Mouse (Mus musculus): ENCODE measurements around the gene Gm42906. TPM values are rescaled to one million over a fixed set of nuclear protein-coding genes. Genes with fewer than 3 reads are reported as not detected.
A peak's percentile ranks its signal among the peaks of the same experiment; 100 is the strongest.

Gene Gm42906
- polyA plus RNA-seq, 1 experiment from 2014 or later, result not detected

DNA sequence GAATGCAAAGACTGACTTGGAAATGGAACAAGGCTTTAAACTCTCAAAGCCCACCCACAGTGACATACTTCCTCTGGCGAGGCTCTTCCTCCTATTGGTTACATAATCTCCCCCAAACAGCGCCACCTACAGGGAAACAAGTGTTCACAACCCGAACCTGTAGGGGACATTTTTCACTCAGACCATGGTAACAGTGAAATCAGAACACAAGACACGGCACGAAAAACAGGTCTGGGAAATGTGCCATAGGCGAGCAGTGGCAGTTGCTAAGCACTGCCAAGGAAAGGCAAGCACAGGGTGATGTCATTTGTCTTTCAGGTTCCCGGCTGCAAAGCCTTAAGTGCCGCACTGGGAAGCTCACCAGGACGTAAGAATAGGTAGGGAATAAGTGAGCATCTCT is 276.4 kb downstream of the Gm42906 start:
- Histone ChIP-seq H3K27ac (no peak overlapping the region), H3K4me1 (peaks cover 11% of the 10 kb centered on the region), H3K27me3 (replicated peaks) (no peaks in the 10 kb centered on the region), H3K4me2 (no peak overlapping the region), H3K9me3 (replicated peaks) (no peaks in the 10 kb centered on the region), H3K9ac (no peak overlapping the region), H3K4me3 (no peak overlapping the region), H3K36me3 (no peaks in the 10 kb centered on the region)
- 77% methylated on average over 9 of the region's 9 CpGs for WGBS (ENCODE audit: insufficient replicate concordance)
- ATAC-seq, result no peak

DNA sequence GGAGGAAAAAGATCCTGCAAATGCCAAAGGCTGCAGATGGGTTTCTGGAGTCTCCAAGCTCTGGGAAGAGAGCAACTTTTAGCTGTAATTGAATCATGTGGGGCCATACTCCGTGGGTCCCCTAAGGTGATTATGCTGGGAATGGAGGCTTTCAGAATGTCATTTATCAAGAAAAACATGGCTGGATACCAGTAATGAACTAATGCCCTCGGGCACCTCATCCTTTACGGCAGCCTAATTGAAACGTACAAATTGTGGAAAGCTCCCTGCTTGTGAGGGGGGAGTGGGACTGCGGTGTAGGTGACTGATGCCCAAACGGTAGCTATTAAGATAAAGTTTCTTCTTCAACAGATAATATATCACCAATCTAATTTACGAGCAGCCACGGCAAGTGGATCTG is 278.5 kb downstream of the Gm42906 start:
- ATAC-seq, result no peak
- no peak overlapping the region for H3K27ac ChIP-seq
- H3K27me3 ChIP-seq (replicated peaks), result no peaks in the 10 kb centered on the region
- H3K4me1 ChIP-seq, result peaks cover under 1% of the 10 kb centered on the region
- H3K9me3 ChIP-seq (replicated peaks), result no peaks in the 10 kb centered on the region
- H3K36me3 ChIP-seq, result no peaks in the 10 kb centered on the region
- no peak overlapping the region for H3K4me2 ChIP-seq
- WGBS (ENCODE audit: insufficient replicate concordance), result 68% methylated on average over 8 of the region's 8 CpGs
- H3K9ac ChIP-seq, result no peak overlapping the region
- no peak overlapping the region for H3K4me3 ChIP-seq

DNA sequence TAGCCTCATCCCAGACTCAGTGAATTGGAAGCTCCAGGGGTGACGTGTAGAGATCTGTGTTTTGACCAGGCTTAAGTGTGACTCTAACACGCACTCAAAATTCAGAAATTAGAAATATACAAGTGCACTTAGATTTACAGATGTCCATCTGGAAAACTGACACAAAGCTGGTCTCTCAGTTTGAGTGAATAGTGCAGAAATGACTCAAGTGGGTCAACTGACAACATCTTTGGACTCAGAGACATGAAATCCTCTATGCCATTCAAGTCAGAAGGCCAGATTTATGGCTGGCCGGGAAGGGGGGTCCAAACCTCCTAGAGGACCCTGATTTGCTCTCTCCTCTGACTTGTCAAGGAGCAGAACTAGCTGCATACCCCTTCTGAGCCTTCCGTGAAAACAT is 279.9 kb downstream of the Gm42906 start:
- 70% methylated on average over 4 of the region's 4 CpGs for WGBS (ENCODE audit: insufficient replicate concordance)
- Histone ChIP-seq H3K9me3 (replicated peaks) (no peaks in the 10 kb centered on the region), H3K4me3 (no peak overlapping the region), H3K9ac (no peak overlapping the region), H3K27ac (no peak overlapping the region), H3K27me3 (replicated peaks) (no peaks in the 10 kb centered on the region), H3K36me3 (no peaks in the 10 kb centered on the region), H3K4me1 (peaks cover 4% of the 10 kb centered on the region; the same call in 1 of the 2 replicates), H3K4me2 (no peak overlapping the region)
- ATAC-seq, result no peak

DNA sequence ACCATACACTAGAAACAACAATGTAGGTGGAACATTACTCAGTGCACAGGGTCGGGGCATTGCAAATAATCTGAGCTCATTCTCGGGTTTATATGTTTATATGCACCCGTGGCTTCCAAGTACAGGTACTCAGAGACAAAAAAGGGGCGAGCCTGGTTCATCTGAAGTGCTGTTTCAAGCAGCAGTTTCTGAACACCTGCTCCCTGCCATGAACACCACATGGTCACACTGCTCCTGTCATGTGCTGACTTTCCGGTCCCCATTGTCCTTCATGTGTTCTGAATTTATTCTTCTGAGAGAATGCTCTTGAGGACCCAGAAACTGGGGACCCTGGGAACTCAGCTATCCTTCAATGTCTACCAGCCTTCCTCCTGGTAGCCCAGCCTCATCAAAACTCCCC is 282.2 kb downstream of the Gm42906 start:
- Histone ChIP-seq H3K36me3 (no peaks in the 10 kb centered on the region), H3K4me3 (no peak overlapping the region), H3K4me1 (peaks cover 18% of the 10 kb centered on the region), H3K27ac (no peak overlapping the region), H3K27me3 (replicated peaks) (no peaks in the 10 kb centered on the region), H3K4me2 (no peak overlapping the region), H3K9me3 (replicated peaks) (no peaks in the 10 kb centered on the region), H3K9ac (no peak overlapping the region)
- no peak for ATAC-seq
- WGBS (ENCODE audit: insufficient replicate concordance), result 62% methylated on average over 5 of the region's 5 CpGs

DNA sequence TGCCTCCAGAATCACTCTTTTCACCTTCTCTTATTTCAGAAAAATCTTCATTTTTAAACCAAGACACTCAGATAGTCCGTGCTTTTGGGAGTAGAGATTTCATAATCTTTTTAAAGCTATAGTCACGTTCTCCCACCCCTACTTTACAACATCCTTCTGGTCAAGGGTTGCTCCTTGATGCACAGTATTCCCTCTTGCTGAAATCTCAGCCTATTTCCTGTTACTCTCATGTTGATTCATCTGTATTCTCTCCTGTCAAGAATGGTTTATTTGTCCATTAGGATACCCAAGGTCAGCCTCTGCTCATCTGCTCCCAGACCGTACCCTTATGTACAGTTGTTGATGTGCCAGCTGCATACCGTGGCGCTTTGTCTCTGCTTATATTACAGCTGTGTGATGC is 284.0 kb downstream of the Gm42906 start:
- peaks cover 18% of the 10 kb centered on the region for H3K4me1 ChIP-seq
- 73% methylated on average over 5 of the region's 5 CpGs for WGBS (ENCODE audit: insufficient replicate concordance)
- H3K36me3 ChIP-seq, result no peaks in the 10 kb centered on the region
- no peak for ATAC-seq
- H3K4me3 ChIP-seq, result no peak overlapping the region
- H3K4me2 ChIP-seq, result no peak overlapping the region
- H3K27me3 ChIP-seq (replicated peaks), result no peaks in the 10 kb centered on the region
- no peaks in the 10 kb centered on the region for H3K9me3 ChIP-seq (replicated peaks)
- no peak overlapping the region for H3K9ac ChIP-seq
- H3K27ac ChIP-seq, result no peak overlapping the region

DNA sequence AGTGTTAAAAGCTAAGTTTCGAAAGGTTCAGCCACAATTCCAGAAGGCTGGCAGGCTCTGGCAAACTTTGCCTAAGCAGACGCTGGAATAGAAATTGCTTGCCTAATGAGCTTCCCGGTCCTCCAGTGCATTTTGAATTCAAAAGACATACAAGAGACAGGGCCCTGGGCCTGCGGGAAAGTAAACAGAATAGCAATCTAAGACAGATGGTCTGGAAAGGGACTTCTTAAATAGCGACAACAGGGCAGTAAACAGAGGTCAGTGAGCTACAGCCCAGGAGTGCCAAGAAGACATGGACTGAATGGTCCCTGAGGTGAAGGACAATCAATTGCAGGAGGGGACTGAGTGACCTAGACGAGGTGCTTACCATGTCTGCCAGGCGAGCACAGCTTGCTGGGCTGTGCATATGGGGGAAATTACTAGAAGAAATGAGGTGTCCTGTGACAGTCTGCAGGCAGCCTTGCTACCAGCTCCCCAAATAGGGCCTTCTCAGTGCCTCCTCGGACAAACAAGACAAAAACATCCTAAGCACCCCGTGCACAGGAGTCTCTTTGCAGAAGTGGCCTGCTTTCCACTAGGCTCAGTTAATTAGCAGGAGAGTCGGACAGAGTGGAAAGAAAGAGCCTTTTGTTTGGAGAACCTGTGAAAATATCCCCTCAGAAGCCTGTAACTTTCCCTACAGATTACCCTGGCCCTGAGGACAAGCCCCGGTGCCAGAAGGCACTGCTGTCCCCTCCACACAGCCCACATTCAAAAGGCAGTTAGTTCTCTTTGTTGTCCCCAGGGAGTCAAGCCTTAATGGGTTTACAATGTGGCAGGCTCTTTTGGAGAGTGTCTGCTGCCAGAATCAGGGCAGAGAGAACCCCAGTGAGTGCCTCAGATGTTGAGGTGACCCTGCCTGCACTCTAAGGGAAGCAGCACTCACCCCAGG is 285.0 kb downstream of the Gm42906 start:
- H3K27me3 ChIP-seq (replicated peaks), result no peaks in the 10 kb centered on the region
- H3K36me3 ChIP-seq, result no peaks in the 10 kb centered on the region
- H3K4me2 ChIP-seq, result no peak overlapping the region
- H3K4me1 ChIP-seq, result peaks cover 18% of the 10 kb centered on the region
- 45% methylated on average over 11 of the region's 11 CpGs for WGBS (ENCODE audit: insufficient replicate concordance)
- H3K4me3 ChIP-seq, result no peak overlapping the region
- ATAC-seq, result no peak
- H3K9me3 ChIP-seq (replicated peaks), result no peaks in the 10 kb centered on the region
- no peak overlapping the region for H3K9ac ChIP-seq
- 0 out of 2 replicates have a peak overlapping the region, but pooled peaks have one; percentile 25 for H3K27ac ChIP-seq

- Histone ChIP-seq H3K9ac (no peak overlapping the region), H3K36me3 (no peaks in the 10 kb centered on the region), H3K4me1 (peaks cover 18% of the 10 kb centered on the region), H3K9me3 (replicated peaks) (no peaks in the 10 kb centered on the region), H3K4me2 (no peak overlapping the region), H3K27me3 (replicated peaks) (no peaks in the 10 kb centered on the region), H3K27ac (no peak overlapping the region), H3K4me3 (no peak overlapping the region)
- 40% methylated on average over 5 of the region's 5 CpGs for WGBS (ENCODE audit: insufficient replicate concordance)
- ATAC-seq, result no peak
Measured at GRCm38 (mm10) chr5:151142241-151142640, 285.7 kb downstream of the Gm42906 start.

GRCm38 (mm10) chr5:151137901-151138300 is 290.1 kb downstream of the Gm42906 start:
- 50% methylated on average over 5 of the region's 5 CpGs for WGBS (ENCODE audit: insufficient replicate concordance)
- H3K36me3 ChIP-seq, result no peaks in the 10 kb centered on the region
- no peak overlapping the region for H3K27ac ChIP-seq
- ATAC-seq, result peak; percentile 31; the same call in 1 of the 2 replicates
- H3K4me3 ChIP-seq, result no peak overlapping the region
- H3K9ac ChIP-seq, result no peak overlapping the region
- no peaks in the 10 kb centered on the region for H3K9me3 ChIP-seq (replicated peaks)
- H3K27me3 ChIP-seq (replicated peaks), result no peaks in the 10 kb centered on the region
- no peak overlapping the region for H3K4me2 ChIP-seq
- H3K4me1 ChIP-seq, result peaks cover 27% of the 10 kb centered on the region

DNA sequence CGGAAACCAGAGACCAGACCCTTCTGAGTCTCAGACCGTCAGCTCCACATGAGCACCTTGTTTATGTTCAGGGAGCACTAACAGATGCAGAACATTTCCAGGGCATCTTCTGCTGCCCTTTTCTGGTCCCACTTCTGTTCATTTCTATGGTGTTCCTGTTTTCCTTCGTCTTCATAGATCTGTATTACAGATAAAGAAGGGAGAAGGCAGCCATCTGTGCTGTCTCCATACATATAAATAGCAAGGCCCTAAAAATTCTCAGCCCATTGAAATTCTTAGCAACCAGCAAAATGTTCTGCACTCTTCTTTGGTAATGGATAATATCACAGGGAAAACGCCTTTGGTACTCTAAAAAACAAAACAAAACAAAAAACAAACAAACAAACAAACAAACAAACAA is 290.7 kb downstream of the Gm42906 start:
- WGBS (ENCODE audit: insufficient replicate concordance), result 62% methylated on average over 4 of the region's 4 CpGs
- no peak for ATAC-seq
- Histone ChIP-seq H3K36me3 (no peaks in the 10 kb centered on the region), H3K4me1 (peaks cover 24% of the 10 kb centered on the region), H3K27ac (no peak overlapping the region), H3K27me3 (replicated peaks) (no peaks in the 10 kb centered on the region), H3K4me2 (no peak overlapping the region), H3K9me3 (replicated peaks) (no peaks in the 10 kb centered on the region), H3K4me3 (no peak overlapping the region), H3K9ac (no peak overlapping the region)

DNA sequence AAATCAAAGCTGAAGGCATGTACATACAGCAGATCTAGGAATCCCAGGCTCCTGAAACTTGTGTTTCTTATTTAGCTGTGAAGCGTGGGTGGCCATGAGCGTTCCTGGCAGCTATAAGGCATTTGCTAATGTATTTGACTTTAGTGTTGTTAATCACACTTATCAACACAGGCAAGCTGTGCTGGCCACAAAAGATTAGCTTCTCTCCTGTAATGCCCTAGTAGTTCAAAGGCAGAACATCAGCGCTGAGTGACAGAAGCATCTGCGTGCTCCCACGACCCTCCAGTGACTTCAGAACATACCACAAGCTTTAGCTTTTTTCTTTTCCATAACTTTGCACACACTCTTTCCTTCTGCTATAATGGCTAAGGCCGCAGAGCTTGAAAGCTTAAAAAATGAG is 292.0 kb downstream of the Gm42906 start:
- no peak overlapping the region for H3K27ac ChIP-seq
- WGBS (ENCODE audit: insufficient replicate concordance), result 26% methylated on average over 6 of the region's 6 CpGs
- no peaks in the 10 kb centered on the region for H3K27me3 ChIP-seq (replicated peaks)
- H3K4me1 ChIP-seq, result peaks cover 15% of the 10 kb centered on the region
- H3K36me3 ChIP-seq, result no peaks in the 10 kb centered on the region
- H3K9me3 ChIP-seq (replicated peaks), result no peaks in the 10 kb centered on the region
- H3K4me3 ChIP-seq, result no peak overlapping the region
- H3K9ac ChIP-seq, result no peak overlapping the region
- no peak overlapping the region for H3K4me2 ChIP-seq
- peak; percentile 74 for ATAC-seq

GRCm38 (mm10) chr5:151135078-151135826 is 292.7 kb downstream of the Gm42906 start:
- H3K27me3 ChIP-seq (replicated peaks), result no peaks in the 10 kb centered on the region
- H3K4me2 ChIP-seq, result no peak overlapping the region
- H3K9me3 ChIP-seq (replicated peaks), result no peaks in the 10 kb centered on the region
- no peak overlapping the region for H3K27ac ChIP-seq
- no peak overlapping the region for H3K4me3 ChIP-seq
- ATAC-seq, result 0 out of 2 replicates have a peak, but pooled peaks have one; percentile 40
- no peak overlapping the region for H3K9ac ChIP-seq
- H3K4me1 ChIP-seq, result peaks cover 15% of the 10 kb centered on the region
- 79% methylated on average over 8 of the region's 8 CpGs for WGBS (ENCODE audit: insufficient replicate concordance)
- no peaks in the 10 kb centered on the region for H3K36me3 ChIP-seq

DNA sequence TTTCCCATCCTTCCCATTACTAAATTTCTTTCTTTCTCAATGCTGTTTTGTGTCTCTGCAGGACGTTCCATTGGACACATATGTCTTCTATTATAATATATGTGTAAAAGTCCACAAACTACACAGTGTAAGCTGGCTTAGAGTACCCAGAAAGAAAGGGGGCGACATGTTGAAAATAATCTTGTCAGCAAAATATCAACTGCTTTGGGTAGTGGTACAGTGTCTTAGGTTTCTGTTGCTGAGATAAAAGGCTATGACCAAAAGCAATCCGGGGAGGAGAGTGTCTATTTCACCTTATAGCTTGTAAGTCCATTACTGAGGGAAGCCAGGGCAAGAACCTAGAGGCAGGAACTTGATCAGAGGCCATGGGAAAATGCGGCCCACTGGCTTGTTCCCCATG is 293.8 kb downstream of the Gm42906 start:
- Histone ChIP-seq H3K27me3 (replicated peaks) (no peaks in the 10 kb centered on the region), H3K36me3 (no peaks in the 10 kb centered on the region), H3K9me3 (replicated peaks) (no peaks in the 10 kb centered on the region), H3K9ac (no peak overlapping the region), H3K4me2 (no peak overlapping the region), H3K4me1 (peaks cover 15% of the 10 kb centered on the region), H3K4me3 (no peak overlapping the region), H3K27ac (no peak overlapping the region)
- ATAC-seq, result no peak
- WGBS (ENCODE audit: insufficient replicate concordance), result 80% methylated on average over 4 of the region's 4 CpGs

Measured in liver, embryonic 12.5 days (tissue).